Mouse (Mus musculus): ENCODE data around the gene Rimbp3.

DNA sequence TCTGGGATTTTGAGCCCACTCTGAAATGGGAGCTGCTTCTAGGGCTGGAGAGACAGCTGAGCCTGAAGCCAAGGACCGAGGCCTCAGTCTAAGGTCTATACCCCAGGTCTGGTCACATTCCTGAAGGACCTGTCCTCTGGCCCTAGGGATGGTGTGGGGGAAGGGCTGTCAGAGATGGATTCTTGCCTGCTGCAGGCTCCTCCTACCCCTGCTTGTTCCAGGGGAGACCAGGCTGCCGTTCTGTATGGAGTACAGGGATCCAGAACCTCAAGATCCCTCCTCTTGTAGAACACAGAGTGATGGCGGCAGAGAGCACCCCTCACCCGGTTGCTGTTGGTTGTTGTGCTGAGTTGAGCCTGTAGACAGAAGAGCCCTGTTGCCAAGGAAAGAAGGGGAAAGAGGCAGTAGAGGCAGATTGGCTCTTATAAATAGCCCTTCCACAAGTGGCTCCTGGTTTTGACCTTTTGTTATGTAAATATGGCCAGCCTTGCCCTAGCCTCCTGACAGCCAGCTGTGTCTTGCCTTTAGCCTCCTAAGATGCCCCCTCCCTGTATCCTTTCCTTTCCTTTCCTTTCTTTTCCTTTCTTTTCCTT is 45.7 kb downstream of the Rimbp3 start:
- TF ChIP-seq POLR2A (IDR thresholded peaks at IDR 0.05; ENCODE audit: low read depth, low read length) (no peak), CTCF (conservative IDR thresholded peaks at IDR 0.05; ENCODE audit: insufficient read depth, insufficient read length, low read depth, low read length) (no peak)

Data from kidney, adult 2 months (tissue).